9 mouse cellular contexts compared by ENCODE assay signal in genomic region chr2:21908813-21909480, GRCm38 (mm10).
DNase-seq lines count a peak whose midpoint lies in the region; ATAC-seq lines count a peak whose summit lies in the region.
"Had no signal": no experiment of that assay in that cellular context is flagged by ENCODE, and none has a peak within 500 bp of the region (broad histone marks: within the 10 kb centered on the region; RNA-seq: fewer than 3 reads in every experiment).

No protein-coding gene starts in this region.

- no peak for DNase-seq in hindbrain, embryonic 11.5 days (ENCODE audit: low spot score)
- DNase-seq in CD4-positive helper T cell, adult 2 months (ENCODE audit: low read depth, low spot score) = peak; percentile 31
- DNase-seq in cerebellum, postnatal 10 days = peak; percentile 15 to 26
- DNase-seq in heart, postnatal 10 days = peak; percentile 50 to 53
- no peak for DNase-seq in layer of hippocampus, postnatal 14 days (ENCODE audit: low spot score in 2 of 2)
- DNase-seq in right cerebral cortex, postnatal 10 days (ENCODE audit: low spot score in 2 of 2) = no peak
- DNase-seq in frontal cortex, postnatal 10 days (ENCODE audit: low spot score in 2 of 2) = no peak

- intact Hi-C loops in heart, postnatal 10 days (cut with DNase I) = no loop called here

- H3K36me3 ChIP-seq in hindbrain, embryonic 16.5 days (ENCODE audit: control insufficient read depth, insufficient read depth, low read length) = no peaks in the 10 kb centered on the region
- H3K36me3 ChIP-seq in hindbrain, embryonic 11.5 days (ENCODE audit: control insufficient read depth, insufficient read depth, low read length) = no peaks in the 10 kb centered on the region

- H3K9me3 ChIP-seq in hindbrain, embryonic 16.5 days (ENCODE audit: control insufficient read depth, low read length) = no peaks in the 10 kb centered on the region
- H3K9me3 ChIP-seq in hindbrain, embryonic 11.5 days (ENCODE audit: control insufficient read depth, low read length) = no peaks in the 10 kb centered on the region

- 71% methylated on average over 7 of the region's 7 CpGs for WGBS in hindbrain, embryonic 16.5 days
- WGBS in hindbrain, embryonic 11.5 days = 82% methylated on average over 7 of the region's 7 CpGs

- ATAC-seq in hindbrain, embryonic 16.5 days = no peak
- ATAC-seq in hindbrain, embryonic 11.5 days (ENCODE audit: low FRiP score) = no peak

- H3K4me3 ChIP-seq in hindbrain, embryonic 16.5 days (ENCODE audit: low read length) = no peak overlapping the region
- H3K4me3 ChIP-seq in hindbrain, embryonic 11.5 days (ENCODE audit: low read depth, low read length) = no peak overlapping the region

- H3K4me1 ChIP-seq in hindbrain, embryonic 16.5 days (ENCODE audit: control insufficient read depth, insufficient read depth, low read depth, low read length) = no peaks in the 10 kb centered on the region
- H3K4me1 ChIP-seq in hindbrain, embryonic 11.5 days (replicated peaks; ENCODE audit: control insufficient read depth, insufficient read depth, low read length) = no peaks in the 10 kb centered on the region

- no peak overlapping the region for H3K27ac ChIP-seq in hindbrain, embryonic 16.5 days (ENCODE audit: low read depth, low read length)
- no peak overlapping the region for H3K27ac ChIP-seq in hindbrain, embryonic 11.5 days (ENCODE audit: low read depth, low read length)

- H3K9ac ChIP-seq in hindbrain, embryonic 16.5 days (ENCODE audit: low read depth, low read length) = no peak overlapping the region
- H3K9ac ChIP-seq in hindbrain, embryonic 11.5 days (ENCODE audit: low read depth, low read length) = no peak overlapping the region

- H3K4me2 ChIP-seq in hindbrain, embryonic 16.5 days (ENCODE audit: low read length) = peak overlapping the region; percentile 52
- H3K4me2 ChIP-seq in hindbrain, embryonic 11.5 days (replicated peaks; ENCODE audit: low read depth, low read length) = no peak overlapping the region

- H3K27me3 ChIP-seq in hindbrain, embryonic 16.5 days (replicated peaks; ENCODE audit: control insufficient read depth, insufficient read depth, low read length) = no peaks in the 10 kb centered on the region
- no peaks in the 10 kb centered on the region for H3K27me3 ChIP-seq in hindbrain, embryonic 11.5 days (ENCODE audit: control insufficient read depth, insufficient read depth, low read length)
- H3K27me3 ChIP-seq: Patski had no signal

Comparison
In these comparisons a context has a peak if more than half of its experiments do, and no peak if none do; other contexts are left out.
1. DNase-seq: peak in CD4-positive helper T cell, adult 2 months (single experiment), cerebellum, postnatal 10 days (2 of 2) and heart, postnatal 10 days (2 of 2); none in hindbrain, embryonic 11.5 days (single experiment), layer of hippocampus, postnatal 14 days (0 of 2), right cerebral cortex, postnatal 10 days (0 of 2) and frontal cortex, postnatal 10 days (0 of 2).